Mouse (Mus musculus): ENCODE measurements around the gene Dynlt1b. TPM values are rescaled to one million over a fixed set of nuclear protein-coding genes. Genes with fewer than 3 reads are reported as not detected.
"Not testable (repeated sequence)": the region's sequence is repeated elsewhere in the genome, so short reads cannot be mapped to it uniquely, and the experiment has no call there.

The Dynlt1b gene
- polyA plus RNA-seq, 1 experiment, result 247 TPM

DNA sequence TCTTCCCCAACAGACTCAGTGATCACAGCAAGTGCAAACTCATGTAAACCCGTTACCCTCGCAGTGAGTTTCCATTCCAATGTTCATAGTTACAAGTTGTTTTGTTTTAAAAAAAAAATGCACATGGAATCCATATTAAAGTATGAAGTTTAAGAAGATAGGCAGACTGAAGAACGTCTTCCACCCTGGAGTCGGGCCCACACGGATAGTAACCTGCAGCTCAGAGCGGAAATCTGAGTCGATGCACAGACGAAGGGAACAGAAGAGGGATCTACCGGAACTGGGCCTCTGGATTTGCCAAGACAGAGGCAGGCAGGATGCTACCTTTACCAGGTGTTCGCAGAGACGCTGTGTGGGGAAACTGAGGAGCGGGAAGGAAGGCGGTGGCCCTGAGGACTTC, 10.0 kb downstream of the Dynlt1b start:
- DNase-seq; H3K4me1 ChIP-seq (ENCODE audit: control insufficient read depth, insufficient read depth, low read length); H3K4me3 ChIP-seq (replicated peaks; ENCODE audit: extremely low read depth, low read depth, low read length): not testable (repeated sequence)
- 96% methylated on average over 11 of the region's 13 CpGs for WGBS

DNA sequence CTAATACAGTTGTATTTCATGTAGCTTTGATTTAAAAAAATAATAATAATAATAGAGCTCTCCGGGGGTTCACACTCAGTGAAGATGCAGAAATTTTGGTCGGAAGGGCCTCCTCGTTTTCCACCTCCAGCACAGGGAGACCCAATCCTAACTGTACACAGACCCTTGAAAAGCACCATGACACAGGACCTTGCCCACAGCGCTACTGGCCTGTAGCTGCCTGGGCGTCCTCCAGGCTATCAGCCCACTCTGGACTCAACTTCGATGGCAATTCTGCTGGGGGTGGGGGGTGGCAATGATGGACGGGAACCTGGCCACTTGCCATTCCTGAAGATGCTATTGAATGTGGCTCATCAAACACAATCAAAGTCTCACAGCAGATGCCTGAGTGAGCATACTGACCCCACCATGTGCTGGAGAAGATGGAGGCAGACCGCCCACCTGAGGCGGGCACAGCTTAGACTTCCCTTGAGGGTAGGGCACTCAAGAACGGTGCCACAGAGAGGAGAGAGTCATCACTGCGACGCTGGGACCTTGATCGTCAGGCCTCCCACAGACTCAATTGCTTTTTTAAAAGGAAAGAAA, 10.7 kb downstream of the Dynlt1b start:
- 87% methylated on average over 13 of the region's 13 CpGs for WGBS
- H3K4me1 ChIP-seq (ENCODE audit: control insufficient read depth, insufficient read depth, low read length); H3K4me3 ChIP-seq (replicated peaks; ENCODE audit: extremely low read depth, low read depth, low read length); DNase-seq: not testable (repeated sequence)

DNA sequence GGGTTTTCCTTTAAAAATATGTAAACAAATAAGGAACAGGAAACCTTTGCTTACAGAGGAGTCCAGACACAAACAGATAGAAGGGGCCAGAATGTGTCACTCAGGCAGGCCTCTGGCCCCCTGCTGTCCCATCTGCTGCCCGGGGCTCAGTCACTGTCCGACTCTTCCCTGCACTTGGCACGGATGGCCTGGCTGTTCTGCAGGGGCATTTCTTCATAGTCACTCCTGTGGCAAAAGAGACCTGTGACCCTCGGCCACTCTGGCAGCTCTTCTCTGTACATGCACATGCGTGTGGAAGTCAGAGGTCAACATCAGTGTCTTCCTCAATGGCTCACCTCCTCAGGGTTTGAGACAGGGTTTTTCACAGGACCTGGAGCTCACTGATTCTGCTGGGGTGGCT, 11.3 kb downstream of the Dynlt1b start:
- H3K4me3 ChIP-seq (replicated peaks; ENCODE audit: extremely low read depth, low read depth, low read length); DNase-seq; H3K4me1 ChIP-seq (ENCODE audit: control insufficient read depth, insufficient read depth, low read length): not testable (repeated sequence)
- WGBS, result 72% methylated on average over 5 of the region's 5 CpGs

DNA sequence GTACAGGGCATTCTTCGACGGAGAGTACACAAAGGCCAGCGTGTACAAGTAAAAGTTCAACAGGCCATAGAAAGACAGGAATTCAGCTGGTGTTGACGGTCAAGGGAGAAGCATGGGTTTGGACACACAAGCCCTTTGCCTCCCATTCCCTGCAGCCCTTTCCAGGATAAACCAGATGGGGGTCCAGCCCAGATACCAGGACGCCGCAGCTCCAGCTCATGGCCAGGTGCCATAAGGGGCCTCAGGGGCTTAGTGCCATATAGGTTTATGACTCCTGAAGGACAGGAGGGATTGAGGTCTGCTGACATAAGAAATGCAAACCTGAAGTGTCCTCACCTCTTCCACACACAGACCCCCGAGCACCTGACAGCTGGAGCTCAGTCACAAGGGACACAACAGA, 12.6 kb downstream of the Dynlt1b start:
- not testable (repeated sequence) for DNase-seq; H3K4me1 ChIP-seq (ENCODE audit: control insufficient read depth, insufficient read depth, low read length); H3K4me3 ChIP-seq (replicated peaks; ENCODE audit: extremely low read depth, low read depth, low read length)
- WGBS, result 91% methylated on average over 7 of the region's 7 CpGs

DNA sequence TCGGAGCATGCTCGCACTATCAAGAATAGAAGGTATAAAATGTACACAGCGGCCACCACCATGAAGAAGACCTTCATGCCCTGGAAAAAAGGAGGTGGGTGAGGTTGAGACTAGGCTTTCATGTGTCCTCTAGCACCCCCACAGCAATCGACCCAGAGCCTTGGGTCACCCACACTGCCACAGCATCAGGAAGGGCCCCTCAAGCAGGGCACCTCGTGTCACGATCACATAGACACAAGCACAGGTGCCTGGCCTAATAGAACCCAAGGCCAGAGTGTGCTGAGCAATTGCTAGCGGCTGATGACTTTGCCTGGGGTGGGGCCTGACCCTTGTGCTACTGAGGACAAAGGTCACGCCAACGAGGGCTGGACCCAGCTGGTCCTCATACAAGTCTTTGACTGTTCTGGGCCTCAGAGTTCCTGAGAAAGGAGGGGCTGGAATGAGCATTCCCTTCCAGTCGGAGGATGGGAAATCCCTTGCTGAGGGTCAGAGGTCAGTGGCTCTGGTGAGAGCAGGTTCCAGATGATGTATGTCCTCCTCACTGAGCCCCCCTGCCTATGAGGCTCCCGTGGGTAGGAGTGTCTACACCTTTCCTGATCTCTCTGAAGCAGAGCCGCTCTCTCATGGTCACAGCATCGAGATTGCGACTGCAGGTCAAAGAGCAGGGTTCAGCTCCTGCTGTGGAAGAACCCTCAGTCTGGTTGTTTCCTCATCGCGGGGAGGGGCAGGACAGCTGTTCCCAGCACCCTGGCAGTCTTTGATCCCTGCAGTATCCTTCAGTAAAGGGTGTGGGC, 16.1 kb downstream of the Dynlt1b start:
- 70% methylated on average over 12 of the region's 16 CpGs for WGBS
- H3K4me1 ChIP-seq (ENCODE audit: control insufficient read depth, insufficient read depth, low read length); DNase-seq; H3K4me3 ChIP-seq (replicated peaks; ENCODE audit: extremely low read depth, low read depth, low read length): not testable (repeated sequence)

DNA sequence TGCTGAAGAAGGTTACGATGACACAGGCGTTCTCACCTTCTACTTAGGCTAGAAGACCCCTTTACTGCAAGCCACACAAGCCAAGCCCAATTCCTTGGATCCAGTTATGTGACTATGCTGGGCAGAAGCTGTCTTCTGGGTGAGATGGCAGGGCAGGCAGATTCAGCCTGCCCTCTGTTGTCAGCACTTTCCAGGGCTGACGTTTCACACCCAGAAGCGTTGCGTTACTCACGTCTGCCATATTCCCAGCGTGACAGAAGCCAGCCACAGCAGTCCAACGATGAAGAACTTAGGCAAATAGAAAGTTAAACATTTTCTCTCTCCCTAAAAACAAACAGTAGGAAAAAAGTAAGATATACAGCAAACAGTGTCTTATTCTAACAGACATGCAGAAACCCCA, 18.4 kb downstream of the Dynlt1b start:
- not testable (repeated sequence) for H3K4me1 ChIP-seq (ENCODE audit: control insufficient read depth, insufficient read depth, low read length); H3K4me3 ChIP-seq (replicated peaks; ENCODE audit: extremely low read depth, low read depth, low read length); DNase-seq
- 72% methylated on average over 8 of the region's 8 CpGs for WGBS

DNA sequence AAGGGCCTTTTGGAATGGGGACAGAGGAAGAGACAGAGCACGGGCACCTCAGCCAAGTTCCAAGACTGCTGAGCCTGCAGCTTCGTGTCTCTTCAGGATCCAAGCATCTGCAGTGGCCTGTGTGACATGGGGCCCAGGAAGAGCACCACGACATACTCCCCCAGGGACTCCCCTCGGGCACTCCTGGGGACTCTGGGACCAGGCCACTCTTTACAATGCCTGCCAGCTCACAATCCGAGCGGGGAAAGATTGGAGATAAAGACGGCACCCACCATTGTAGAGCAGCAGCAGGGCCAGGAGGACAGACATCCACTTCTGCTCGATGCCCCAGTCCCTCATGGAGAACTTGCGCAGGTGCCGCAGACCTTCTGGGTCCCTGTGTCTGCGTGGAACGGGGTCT, 19.3 kb downstream of the Dynlt1b start:
- not testable (repeated sequence) for DNase-seq; H3K4me1 ChIP-seq (ENCODE audit: control insufficient read depth, insufficient read depth, low read length); H3K4me3 ChIP-seq (replicated peaks; ENCODE audit: extremely low read depth, low read depth, low read length)
- 89% methylated on average over 12 of the region's 12 CpGs for WGBS

DNA sequence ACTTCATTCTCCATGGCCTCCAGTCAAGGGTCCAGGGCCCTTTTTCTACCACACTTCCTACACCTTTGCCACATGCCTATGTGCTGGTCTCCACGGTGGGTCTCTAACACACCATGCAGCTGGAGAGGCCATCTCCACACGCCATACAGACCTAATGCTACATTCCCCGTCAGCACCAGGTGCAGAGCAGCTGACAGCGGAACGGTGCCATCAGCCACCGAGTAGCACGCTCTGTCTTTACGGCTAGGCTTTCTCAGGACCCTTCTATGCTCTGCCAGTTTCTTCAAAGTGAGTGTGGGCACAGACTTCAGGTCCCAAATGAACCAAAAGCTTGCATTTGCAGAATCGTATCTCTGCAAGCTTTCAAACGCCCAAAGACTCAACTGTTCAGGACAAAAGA, 21.3 kb downstream of the Dynlt1b start:
- WGBS, result 90% methylated on average over 2 of the region's 10 CpGs
- H3K4me1 ChIP-seq (ENCODE audit: control insufficient read depth, insufficient read depth, low read length); DNase-seq; H3K4me3 ChIP-seq (replicated peaks; ENCODE audit: extremely low read depth, low read depth, low read length): not testable (repeated sequence)

DNA sequence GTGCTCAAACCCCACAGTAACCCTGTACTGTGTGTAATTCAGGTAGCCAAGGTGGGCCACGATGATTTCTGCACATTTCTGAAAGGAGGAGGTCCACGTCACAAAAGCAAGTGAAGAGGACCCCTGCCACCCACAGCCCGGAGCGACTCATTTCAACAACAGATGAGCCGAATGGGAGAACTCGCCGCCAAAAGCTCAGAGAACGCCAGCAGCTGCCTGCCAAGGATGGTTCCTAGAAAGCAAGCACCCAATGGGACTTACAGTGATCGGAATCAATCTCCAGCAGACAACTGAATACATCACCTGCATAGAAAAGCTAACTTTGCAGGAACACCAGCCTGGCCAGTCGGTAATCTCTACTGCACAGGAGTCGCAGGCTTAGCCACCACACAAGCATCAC, 22.8 kb downstream of the Dynlt1b start:
- not testable (repeated sequence) for DNase-seq; H3K4me3 ChIP-seq (replicated peaks; ENCODE audit: extremely low read depth, low read depth, low read length); H3K4me1 ChIP-seq (ENCODE audit: control insufficient read depth, insufficient read depth, low read length)
- 88% methylated on average over 9 of the region's 11 CpGs for WGBS

DNA sequence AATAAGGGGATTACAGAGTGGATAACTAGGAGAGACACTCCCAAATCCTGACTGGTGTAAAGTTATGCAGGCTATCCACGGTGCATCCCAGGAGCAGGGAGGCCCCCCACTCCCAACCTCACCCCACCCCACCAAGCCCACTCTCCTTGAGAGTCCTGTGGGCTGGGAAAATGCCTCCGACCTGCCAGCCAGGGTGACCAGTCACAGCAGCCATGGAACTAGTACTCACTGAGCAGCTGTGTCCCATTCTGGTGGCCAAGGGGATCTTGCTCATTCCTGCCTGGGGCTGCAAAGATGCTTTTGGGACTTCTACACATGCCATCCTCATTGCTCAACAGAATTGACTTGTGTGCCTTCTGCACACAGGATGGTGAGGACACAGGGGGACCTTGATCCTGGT, 24.8 kb downstream of the Dynlt1b start:
- not testable (repeated sequence) for H3K4me3 ChIP-seq (replicated peaks; ENCODE audit: extremely low read depth, low read depth, low read length); H3K4me1 ChIP-seq (ENCODE audit: control insufficient read depth, insufficient read depth, low read length); DNase-seq
- WGBS, result 95% methylated on average over 2 of the region's 2 CpGs

DNA sequence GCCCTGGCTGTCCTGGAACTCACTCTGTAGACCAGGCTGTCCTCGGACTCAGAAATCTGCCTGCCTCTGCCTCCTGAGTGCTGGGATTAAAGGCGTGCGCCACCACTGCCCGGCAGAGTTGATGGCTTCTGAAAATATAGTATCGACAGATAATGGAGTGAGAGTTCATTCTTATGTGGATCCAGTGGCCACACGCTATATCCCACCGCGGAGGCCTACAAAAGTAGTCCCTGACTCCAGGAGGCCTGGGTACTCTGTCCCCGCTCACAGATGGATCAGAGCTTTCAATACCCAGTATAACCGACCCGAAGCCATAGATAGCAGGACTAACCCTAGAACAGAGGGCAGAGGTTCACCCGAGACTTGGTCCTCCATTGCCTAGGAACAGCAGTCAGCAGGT, 26.0 kb downstream of the Dynlt1b start:
- not testable (repeated sequence) for H3K4me1 ChIP-seq (ENCODE audit: control insufficient read depth, insufficient read depth, low read length); H3K4me3 ChIP-seq (replicated peaks; ENCODE audit: extremely low read depth, low read depth, low read length); DNase-seq
- WGBS, result 96% methylated on average over 12 of the region's 12 CpGs

DNA sequence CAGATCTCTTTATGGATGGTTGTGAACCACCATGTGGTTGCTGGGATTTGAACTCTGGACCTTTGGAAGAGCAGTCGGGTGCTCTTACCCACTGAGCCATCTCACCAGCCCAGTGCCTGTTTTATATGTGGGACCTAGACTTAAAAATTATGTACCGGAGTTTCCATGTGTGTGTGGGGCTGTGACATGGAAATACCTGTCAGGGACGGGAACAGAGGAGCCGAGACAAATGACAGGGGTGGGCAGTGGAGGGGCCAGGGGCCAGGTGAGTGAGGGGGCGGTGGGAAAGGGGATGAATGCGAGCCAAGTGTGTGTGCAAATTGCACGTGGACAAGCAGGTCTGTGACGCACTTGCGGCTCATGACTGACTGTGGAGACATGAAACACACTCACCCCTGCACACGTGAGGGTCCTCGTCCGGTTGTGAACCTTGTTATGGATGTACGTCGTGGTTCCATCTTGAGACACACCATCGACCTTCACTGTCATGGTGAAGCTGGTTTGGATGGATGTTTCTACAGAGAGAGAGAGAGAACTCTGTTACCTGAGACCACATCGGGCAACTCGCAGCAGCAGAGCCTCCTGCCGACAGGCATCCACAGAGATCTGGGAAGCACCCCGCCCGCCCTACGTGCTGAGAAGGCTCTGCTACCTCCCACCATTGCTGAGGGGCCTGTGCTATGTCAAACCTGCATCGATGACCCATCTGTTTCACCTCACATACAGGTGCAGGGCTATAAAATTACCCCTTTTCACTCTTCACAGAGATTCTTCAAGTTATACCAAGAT, 26.9 kb downstream of the Dynlt1b start:
- DNase-seq; H3K4me1 ChIP-seq (ENCODE audit: control insufficient read depth, insufficient read depth, low read length); H3K4me3 ChIP-seq (replicated peaks; ENCODE audit: extremely low read depth, low read depth, low read length): not testable (repeated sequence)
- WGBS, result 93% methylated on average over 18 of the region's 22 CpGs

DNA sequence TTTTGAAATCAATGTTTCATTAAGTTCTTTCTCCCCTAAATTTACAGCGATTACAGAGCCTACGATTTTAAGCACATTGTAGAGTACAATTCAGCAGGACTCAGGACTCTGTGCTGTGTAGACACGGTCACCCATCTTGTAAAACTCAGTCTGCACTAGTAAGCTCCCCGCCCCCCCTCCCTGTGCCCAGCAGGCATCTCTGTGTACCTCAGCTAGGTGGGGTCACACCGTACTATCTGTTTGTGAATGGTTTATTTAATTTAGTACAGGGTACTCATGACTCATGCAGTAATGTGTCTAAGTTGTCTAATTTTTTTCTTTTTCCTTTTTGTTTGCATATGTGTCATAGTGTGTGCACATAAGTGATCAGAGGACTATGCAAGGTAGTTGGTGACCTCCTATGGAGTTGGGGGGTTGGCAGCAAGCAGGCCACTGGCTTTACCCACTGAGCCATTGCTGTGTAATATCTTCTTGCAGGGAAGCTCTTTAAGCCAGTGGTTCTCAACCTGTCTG, 31.2 kb downstream of the Dynlt1b start:
- not testable (repeated sequence) for DNase-seq; H3K4me1 ChIP-seq (ENCODE audit: control insufficient read depth, insufficient read depth, low read length); H3K4me3 ChIP-seq (replicated peaks; ENCODE audit: extremely low read depth, low read depth, low read length)
- 93% methylated on average over 5 of the region's 5 CpGs for WGBS

DNA sequence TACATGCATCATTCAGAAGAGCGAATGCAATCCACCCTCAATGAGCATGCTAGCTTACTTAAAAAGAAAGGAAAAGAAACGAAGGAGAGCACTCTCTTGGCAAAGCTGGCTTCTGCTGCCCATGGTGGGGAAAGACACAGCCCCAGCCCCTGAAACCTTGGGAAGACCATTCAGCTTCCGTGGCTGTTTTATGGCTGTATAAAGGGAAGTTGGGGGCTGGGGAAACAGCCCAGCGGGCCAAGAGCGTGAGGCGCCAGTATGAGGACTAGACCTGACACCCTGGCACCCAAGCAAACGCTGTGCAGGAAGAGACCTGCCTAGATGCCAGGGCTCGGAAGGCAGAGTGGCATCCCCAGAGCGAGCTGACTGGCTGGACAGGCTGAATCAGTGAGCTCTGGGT, 35.8 kb downstream of the Dynlt1b start:
- not testable (repeated sequence) for H3K4me3 ChIP-seq (replicated peaks; ENCODE audit: extremely low read depth, low read depth, low read length); H3K4me1 ChIP-seq (ENCODE audit: control insufficient read depth, insufficient read depth, low read length); DNase-seq
- WGBS, result 85% methylated on average over 9 of the region's 9 CpGs

DNA sequence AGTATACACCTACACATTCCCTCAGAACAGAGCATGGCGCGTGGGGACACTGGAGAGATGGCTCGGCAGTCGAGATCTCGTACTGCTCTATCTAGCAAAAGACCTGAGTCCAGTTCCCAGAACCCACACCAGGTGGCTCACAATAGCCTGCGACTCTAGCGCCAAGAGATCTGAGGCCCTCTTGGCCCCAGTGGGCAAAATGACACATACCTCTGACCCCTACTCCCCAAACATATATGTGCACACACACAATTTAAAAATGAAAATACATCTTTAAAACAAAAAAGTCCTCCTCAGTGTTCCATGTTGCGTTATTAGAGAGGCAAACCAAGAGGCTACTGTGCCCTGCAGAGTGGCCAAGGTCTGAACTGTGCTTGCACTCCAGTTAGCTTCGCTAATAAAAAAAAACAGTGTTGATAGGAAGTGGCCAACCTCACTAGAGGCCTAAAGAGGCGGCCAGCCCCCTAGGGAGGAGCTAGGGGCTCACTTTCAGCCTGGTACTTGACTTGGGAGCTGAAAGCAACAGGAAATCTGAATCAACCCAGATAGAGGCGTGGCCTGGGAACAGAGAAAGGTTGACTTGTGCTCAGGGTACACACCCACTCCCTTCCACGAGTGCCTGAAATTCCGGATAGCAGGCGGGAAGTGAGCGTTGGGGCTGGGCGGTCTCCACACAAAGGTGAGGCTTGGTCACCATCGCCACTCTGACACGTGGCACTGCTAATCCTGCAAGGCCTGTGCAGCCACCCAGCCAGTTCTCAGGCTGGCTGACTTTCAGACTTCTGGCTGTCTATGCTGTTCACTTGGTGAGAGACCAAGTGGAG, 37.9 kb downstream of the Dynlt1b start:
- WGBS, result 39% methylated on average over 18 of the region's 18 CpGs
- not testable (repeated sequence) for H3K4me1 ChIP-seq (ENCODE audit: control insufficient read depth, insufficient read depth, low read length); H3K4me3 ChIP-seq (replicated peaks; ENCODE audit: extremely low read depth, low read depth, low read length); DNase-seq

All from lung, adult 2 months (tissue).